Mouse (Mus musculus): ENCODE results near the gene Doc2a. TPM values are rescaled to one million over a fixed set of nuclear protein-coding genes. Genes with fewer than 3 reads are reported as not detected.

Gene Doc2a
- total RNA-seq (2023; ENCODE audit: inconsistent age), result not detected in 4 replicates

GRCm38 (mm10) chr7:126847116-126847420, at the start of gene Doc2a:
Gene Doc2a, plus strand, starts transcription at chr7:126847416.

GRCm38 (mm10) chr7:126831539-126831938, 15.7 kb upstream of the Doc2a start, which contains the start of gene 4930451I11Rik:
Gene 4930451I11Rik, minus strand, starts transcription at chr7:126831639.

DNA sequence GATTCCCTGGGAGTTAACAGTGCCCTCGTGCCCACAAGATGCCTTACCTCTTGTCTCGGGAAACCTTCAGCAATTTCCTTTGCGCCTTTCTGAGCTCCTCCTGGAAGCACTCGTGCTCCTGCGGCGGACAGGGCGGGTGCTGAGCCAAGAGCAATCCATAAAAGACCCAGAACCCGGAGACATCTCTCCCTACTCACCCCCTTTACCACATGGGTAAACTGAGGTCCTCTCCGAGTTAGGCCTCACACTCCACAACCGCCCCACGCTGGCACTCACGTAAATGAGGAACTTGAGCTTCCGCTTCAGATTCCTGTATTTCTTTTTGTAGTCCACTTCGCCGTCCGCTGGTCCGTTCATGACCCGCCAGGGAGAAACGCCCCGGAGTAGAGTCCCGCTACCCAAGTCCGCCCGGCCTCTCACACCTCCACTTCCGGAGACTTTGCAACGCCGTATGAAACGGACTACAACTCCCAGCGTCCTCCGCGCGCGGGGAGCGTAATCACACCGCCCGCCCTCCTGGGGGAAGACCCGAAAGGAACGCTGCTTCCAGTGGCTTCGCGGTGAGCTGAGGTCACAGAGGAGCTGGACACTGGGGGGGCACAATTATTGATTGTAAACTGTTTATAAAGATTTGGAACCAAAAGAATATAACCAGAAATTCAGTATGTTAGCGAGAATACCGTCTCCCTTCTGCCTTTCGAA, 14.4 kb downstream of the Doc2a start, which contains the start of gene Hirip3:
Gene Hirip3 (plus strand): TSS at position 544 of the 702 bp plus-strand sequence.

GRCm38 (mm10) chr7:126862147-126862784, 15.1 kb downstream of the Doc2a start, which contains the start of gene Ino80e:
Gene Ino80e, minus strand, starts transcription at chr7:126862377.

GRCm38 (mm10) chr7:126884286-126885164, 37.3 kb downstream of the Doc2a start, which contains the start of gene Taok2:
Gene Taok2, minus strand, starts transcription at chr7:126884703.

Other genes starting within 250 kb of the Doc2a start
- gene Nupr1, start 216.6 kb upstream of the Doc2a start, total RNA-seq (2023; ENCODE audit: inconsistent age), result not detected in 4 replicates
- 53.2 to 68.5 TPM (median 58.7 TPM) in 4 replicates for gene Sgf29, start 198.1 kb upstream of the Doc2a start, total RNA-seq (2023; ENCODE audit: inconsistent age)
- gene Sult1a1, start 171.0 kb upstream of the Doc2a start, total RNA-seq (2023; ENCODE audit: inconsistent age), result 0.39 to 0.80 TPM in 2 of 4 replicates, not detected in the others
- gene Bola2, start 152.0 kb upstream of the Doc2a start, total RNA-seq (2023; ENCODE audit: inconsistent age), result 92.9 to 130 TPM (median 104 TPM) in 4 replicates
- 3.9 to 6.4 TPM (median 4.9 TPM) in 4 replicates for gene Slx1b, start 151.6 kb upstream of the Doc2a start, total RNA-seq (2023; ENCODE audit: inconsistent age)
- gene Coro1a, start 139.6 kb upstream of the Doc2a start, total RNA-seq (2023; ENCODE audit: inconsistent age), result 1,256 to 1,390 TPM (median 1,299 TPM) in 4 replicates
- gene Mapk3, start 87.8 kb upstream of the Doc2a start, total RNA-seq (2023; ENCODE audit: inconsistent age), result 40.6 to 45.0 TPM (median 42.7 TPM) in 4 replicates
- 0.99 to 4.9 TPM (median 2.5 TPM) in 4 replicates for gene Gdpd3, start 81.1 kb upstream of the Doc2a start, total RNA-seq (2023; ENCODE audit: inconsistent age)
- 214 to 273 TPM (median 230 TPM) in 4 replicates for gene Ypel3, start 70.5 kb upstream of the Doc2a start, total RNA-seq (2023; ENCODE audit: inconsistent age)
- gene Tbx6, start 65.9 kb upstream of the Doc2a start, total RNA-seq (2023; ENCODE audit: inconsistent age), result 6.5 to 8.9 TPM (median 7.0 TPM) in 4 replicates
- gene Ppp4c, start 54.9 kb upstream of the Doc2a start, total RNA-seq (2023; ENCODE audit: inconsistent age), result 266 to 298 TPM (median 270 TPM) in 4 replicates
- not detected in 4 replicates for gene Fam57b, start 49.7 kb upstream of the Doc2a start, total RNA-seq (2023; ENCODE audit: inconsistent age)
- not detected in 4 replicates for gene 4930451I11Rik, start 15.8 kb upstream of the Doc2a start, total RNA-seq (2023; ENCODE audit: inconsistent age)
- gene Hirip3, start 14.6 kb downstream of the Doc2a start, total RNA-seq (2023; ENCODE audit: inconsistent age), result 19.8 to 34.1 TPM (median 25.1 TPM) in 4 replicates
- gene Ino80e, start 15.0 kb downstream of the Doc2a start, total RNA-seq (2023; ENCODE audit: inconsistent age), result 80.6 to 105 TPM (median 95.0 TPM) in 4 replicates
- gene Taok2, start 37.3 kb downstream of the Doc2a start, total RNA-seq (2023; ENCODE audit: inconsistent age), result 86.7 to 99.4 TPM (median 89.7 TPM) in 4 replicates
- 36.7 to 44.6 TPM (median 41.0 TPM) in 4 replicates for gene Tmem219, start 75.5 kb downstream of the Doc2a start, total RNA-seq (2023; ENCODE audit: inconsistent age)
- 34.7 to 41.2 TPM (median 38.6 TPM) in 4 replicates for gene Kctd13, start 81.5 kb downstream of the Doc2a start, total RNA-seq (2023; ENCODE audit: inconsistent age)
- not detected in 4 replicates for gene Asphd1, start 102.2 kb downstream of the Doc2a start, total RNA-seq (2023; ENCODE audit: inconsistent age)
- gene Sez6l2, start 103.1 kb downstream of the Doc2a start, total RNA-seq (2023; ENCODE audit: inconsistent age), result 4.5 to 6.9 TPM (median 5.5 TPM) in 4 replicates
- gene Cdipt, start 128.5 kb downstream of the Doc2a start, total RNA-seq (2023; ENCODE audit: inconsistent age), result 66.9 to 70.5 TPM (median 68.4 TPM) in 4 replicates
- gene Cdiptos, start 128.7 kb downstream of the Doc2a start, total RNA-seq (2023; ENCODE audit: inconsistent age), result 0.54 to 1.4 TPM (median 1.3 TPM) in 4 replicates
- gene Mvp, start 167.2 kb downstream of the Doc2a start, total RNA-seq (2023; ENCODE audit: inconsistent age), result 41.1 to 44.2 TPM (median 42.9 TPM) in 4 replicates
- 6.5 to 7.8 TPM (median 6.7 TPM) in 3 of 4 replicates, not detected in the other for gene Pagr1b, start 169.1 kb downstream of the Doc2a start, total RNA-seq (2023; ENCODE audit: inconsistent age)
- 3.8 to 30.1 TPM (median 20.5 TPM) in 3 of 4 replicates, not detected in the other for gene Pagr1a, start 169.9 kb downstream of the Doc2a start, total RNA-seq (2023; ENCODE audit: inconsistent age)
- gene Gm42742, start 173.7 kb downstream of the Doc2a start, total RNA-seq (2023; ENCODE audit: inconsistent age), result 26.9 to 42.2 TPM (median 37.4 TPM) in 4 replicates
- 1.2 to 1.6 TPM (median 1.4 TPM) in 4 replicates for gene Prrt2, start 173.8 kb downstream of the Doc2a start, total RNA-seq (2023; ENCODE audit: inconsistent age)
- 211 to 222 TPM (median 215 TPM) in 4 replicates for gene Maz, start 179.6 kb downstream of the Doc2a start, total RNA-seq (2023; ENCODE audit: inconsistent age)
- 2.8 to 4.5 TPM (median 3.0 TPM) in 4 replicates for gene Kif22, start 195.1 kb downstream of the Doc2a start, total RNA-seq (2023; ENCODE audit: inconsistent age)
- gene Zg16, start 239.9 kb downstream of the Doc2a start, total RNA-seq (2023; ENCODE audit: inconsistent age), result 2.3 to 4.0 TPM (median 2.6 TPM) in 3 of 4 replicates, not detected in the other
- 46.0 to 63.9 TPM (median 57.5 TPM) in 4 replicates for gene AI467606, start 243.9 kb downstream of the Doc2a start, total RNA-seq (2023; ENCODE audit: inconsistent age)

Measured in B cell, adult (primary cell).